Mouse (Mus musculus) ovary, postnatal 14 days (tissue): ENCODE measurements around the gene Gcgr.
"Not testable (repeated sequence)": the region's sequence is repeated elsewhere in the genome, so short reads cannot be mapped to it uniquely, and the experiment has no call there.

ENCODE experiments used
- DNase-seq: peaks from one replicate; pipeline ENCODE4 v3.0.0; 2022; ENCODE audit warnings: low spot score

Gcgr gene

GRCm38 (mm10) chr11:120506899-120507298 lies 23.6 kb upstream of the Gcgr start:
- DNase-seq, result no peak

GRCm38 (mm10) chr11:120507611-120508289 lies 22.7 kb upstream of the Gcgr start:
- DNase-seq, result no peak

DNA sequence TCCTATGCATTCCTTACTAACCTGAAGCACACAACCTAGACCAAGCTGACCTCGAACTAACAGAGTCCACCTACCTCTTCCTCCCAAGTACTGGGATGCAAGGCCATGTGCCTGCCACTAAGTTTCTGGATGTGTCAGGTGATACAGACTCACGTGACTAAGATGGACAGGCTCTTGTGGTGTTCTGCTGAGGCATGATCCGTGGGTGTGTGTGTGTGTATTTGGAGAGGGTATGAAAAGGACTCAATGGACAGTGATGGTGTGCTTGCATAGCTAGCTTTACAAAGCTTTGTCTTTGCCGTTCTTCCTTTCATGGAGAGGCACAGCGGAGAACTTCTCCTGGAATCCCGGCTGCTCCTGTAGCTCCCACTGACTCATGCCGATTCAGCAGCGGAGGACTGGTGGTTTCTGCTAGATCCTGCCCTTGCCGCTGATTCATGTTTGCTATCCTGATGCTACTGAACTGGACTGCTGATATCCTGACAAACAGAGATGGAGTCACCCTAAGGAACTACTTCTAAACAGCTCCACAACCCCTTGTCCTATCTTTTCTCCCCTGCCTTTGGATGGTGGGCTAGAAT lies 22.1 kb upstream of the Gcgr start:
- DNase-seq, result no peak

DNA sequence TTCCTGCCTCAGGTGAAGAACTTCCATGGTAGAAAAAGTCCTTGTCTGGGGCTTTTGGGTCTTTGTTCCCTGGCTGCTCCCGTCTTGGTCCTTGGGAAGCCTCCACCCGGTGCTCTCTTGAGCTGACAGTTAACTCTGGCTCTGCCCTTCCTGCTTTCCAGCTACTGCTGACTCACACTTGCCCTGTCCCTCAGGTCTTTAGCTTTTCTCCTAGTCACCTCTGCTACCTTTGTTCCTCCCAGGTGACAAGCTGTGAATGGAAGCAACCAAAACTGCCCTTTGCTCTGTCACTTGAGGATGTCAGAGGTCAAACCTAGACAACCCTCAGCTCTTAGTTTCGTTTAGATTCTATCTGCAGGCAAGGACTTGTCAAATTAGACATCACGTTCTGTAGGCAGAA lies 20.6 kb upstream of the Gcgr start:
- no peak for DNase-seq

DNA sequence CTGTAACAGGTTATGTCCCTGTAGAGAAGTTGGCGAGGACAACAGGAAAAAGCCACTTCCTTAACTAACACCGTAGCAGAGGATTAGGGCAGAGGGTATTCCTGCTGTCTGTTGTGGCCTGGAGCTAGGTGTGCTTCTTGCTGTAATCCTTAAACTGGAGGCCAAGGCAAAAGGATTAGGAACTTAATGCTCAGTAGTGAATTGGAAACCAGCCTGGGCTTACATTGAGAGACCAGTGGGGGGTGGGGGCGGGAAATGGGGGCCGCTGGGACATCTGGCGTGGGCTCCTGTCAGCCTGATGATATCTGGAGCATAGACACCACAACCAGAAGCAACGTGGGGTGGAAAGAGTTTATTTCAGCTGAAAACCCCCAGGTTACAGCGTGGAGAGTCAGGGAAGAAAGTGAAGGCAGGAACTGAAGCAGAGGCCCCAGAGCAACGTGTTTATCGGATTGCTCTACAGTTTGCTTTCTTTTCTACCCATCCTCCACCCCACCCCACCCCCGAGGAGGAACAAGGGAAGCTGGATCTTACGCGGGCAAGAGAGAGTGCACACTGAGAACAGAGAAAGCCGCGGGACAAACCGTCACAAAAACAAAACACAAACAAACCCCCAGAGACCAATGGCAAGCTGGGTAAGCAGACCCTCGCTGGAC lies 20.0 kb upstream of the Gcgr start:
- no peak for DNase-seq

DNA sequence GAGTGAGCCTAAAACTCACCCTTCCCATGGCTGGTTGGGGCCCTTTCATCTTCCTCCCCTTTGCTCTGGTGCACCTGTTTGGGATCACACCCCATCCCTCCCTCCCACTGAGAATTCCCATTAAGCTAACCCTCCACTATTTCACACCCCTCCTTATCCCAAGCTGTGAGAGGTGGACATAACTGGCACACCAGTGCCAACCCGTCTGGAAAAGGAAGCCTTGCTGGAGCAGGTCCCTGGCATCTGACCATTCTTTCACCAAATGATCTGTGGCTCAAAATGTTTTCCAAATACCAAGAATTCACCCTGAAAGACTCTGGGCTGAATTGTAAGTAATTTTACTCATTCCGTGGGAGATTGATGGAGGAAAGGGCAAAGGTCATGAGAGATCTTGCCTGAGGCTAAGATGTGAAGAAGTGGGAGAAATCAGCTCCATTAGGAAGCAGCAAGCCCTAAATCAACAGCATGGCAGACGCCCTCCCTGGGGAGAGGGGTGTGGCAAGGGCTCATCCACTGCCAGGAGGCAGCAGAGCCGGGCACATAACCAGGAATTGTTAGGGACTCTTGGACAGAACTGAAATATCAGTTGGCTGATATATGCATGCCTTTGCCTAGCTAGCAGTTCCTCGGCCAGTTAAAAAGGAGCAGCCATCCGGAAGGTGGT lies 17.6 kb upstream of the Gcgr start:
- no peak for DNase-seq

DNA sequence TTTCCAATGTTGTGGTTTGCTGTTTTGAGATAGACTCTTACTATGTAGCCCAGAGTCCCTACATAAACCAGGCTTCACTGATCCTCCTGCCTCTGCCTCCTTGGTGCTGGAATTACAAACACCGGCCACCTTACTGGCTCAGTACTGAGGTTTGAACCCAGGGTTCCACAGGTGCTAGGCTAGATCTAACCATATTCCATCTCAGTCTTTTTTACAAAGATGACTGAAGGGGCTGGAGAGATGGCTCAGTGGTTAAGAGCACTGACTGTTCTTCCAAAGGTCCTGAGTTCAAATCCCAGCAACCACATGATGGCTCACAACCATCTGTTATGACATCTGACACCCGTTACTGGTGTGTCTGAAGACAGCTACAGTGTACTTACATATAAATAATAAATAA lies 16.2 kb upstream of the Gcgr start:
- DNase-seq, result not testable (repeated sequence)

DNA sequence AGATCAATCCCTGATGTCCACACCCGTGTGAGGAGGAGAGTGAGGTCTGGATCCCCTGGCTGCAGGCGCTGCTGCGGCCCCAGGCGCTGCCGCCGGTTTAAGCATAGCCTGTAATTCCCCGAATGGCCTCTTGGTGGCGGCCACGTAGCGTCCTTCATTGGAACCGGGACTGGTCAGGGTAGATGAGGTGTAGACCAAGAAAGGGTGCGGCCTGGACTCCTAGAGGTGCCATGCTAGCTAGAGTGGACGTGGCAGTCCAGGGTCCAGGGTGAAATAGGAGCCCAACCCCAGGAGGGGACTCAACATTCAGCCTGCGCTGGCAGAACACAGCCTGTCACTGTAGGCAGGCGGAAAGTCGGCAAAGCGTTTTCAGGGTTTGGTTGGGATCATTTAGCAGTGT lies 14.9 kb upstream of the Gcgr start:
- DNase-seq, result peak; percentile 93

- no peak for DNase-seq
These were observed 13.4 kb upstream of the Gcgr start for GRCm38 (mm10) chr11:120517147-120517546.

DNA sequence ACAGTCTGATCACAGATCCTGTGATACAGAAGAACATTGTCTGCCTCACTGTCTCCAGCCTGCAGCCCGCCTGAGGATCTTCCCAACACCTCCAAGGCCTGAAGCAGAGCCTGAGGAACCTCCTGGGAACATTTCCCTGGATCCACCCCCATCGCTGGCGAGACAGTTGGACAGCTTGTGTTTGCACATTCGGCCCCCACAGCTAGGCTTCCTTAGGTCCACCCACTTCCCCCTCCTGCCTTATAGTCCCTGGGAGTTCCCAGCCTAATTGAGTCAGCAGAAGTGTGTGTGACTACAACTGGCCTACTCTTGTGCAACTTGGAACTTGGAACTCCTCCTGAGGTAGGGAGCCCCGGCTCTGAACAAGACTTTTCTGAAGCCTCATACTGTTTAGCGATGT lies 12.5 kb upstream of the Gcgr start:
- no peak for DNase-seq

GRCm38 (mm10) chr11:120518558-120518957 lies 11.9 kb upstream of the Gcgr start:
- no peak for DNase-seq

- no peak for DNase-seq
These were observed 10.8 kb upstream of the Gcgr start for GRCm38 (mm10) chr11:120519738-120520137.

DNA sequence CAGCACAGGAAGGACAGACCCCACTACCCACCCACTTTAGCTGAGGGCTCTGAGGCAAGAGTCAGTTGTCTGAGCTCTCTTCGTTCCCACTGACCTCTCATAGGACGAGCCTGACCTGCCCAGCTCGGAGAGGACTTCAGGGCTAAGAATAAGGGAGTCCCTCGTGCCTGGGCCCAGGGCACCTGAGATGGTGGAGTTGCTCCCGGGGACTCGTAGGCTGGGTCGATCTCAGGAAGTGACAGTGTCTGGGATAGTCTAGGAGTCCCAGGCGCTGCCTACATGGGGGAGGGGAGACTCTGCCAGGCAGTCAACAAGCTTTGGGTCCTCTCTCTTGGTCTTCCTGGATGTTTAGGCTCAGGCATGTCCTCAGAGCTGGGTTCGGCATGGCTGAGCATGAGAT lies 10.0 kb upstream of the Gcgr start:
- no peak for DNase-seq

DNA sequence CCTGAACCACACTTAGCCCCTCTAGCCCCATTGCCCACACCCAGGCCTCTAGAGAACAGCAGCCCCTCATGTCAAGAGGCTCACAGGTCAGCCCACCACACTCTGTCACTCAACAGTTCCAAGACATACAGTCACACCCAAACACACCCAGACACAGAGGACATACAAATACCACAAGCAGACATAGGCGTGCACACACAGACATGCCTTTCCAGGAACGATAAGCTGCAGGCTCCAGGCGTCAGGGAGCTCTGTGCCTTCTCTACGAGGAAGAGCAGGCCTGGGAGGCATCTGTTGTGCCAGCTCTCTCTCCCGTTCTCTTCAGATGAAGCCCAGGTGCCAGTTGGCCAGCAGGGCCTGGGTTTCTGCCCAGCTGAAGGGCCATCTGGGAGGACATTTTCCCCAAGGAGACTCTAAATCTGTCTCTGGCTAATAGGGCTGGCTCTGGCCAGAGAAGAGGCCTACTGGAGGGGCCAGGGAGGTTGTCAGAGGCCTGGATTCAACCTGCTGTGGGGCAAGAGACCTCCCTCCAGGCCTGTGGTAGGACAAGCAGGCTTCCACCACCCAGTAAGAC lies 9.4 kb upstream of the Gcgr start:
- DNase-seq, result no peak

DNA sequence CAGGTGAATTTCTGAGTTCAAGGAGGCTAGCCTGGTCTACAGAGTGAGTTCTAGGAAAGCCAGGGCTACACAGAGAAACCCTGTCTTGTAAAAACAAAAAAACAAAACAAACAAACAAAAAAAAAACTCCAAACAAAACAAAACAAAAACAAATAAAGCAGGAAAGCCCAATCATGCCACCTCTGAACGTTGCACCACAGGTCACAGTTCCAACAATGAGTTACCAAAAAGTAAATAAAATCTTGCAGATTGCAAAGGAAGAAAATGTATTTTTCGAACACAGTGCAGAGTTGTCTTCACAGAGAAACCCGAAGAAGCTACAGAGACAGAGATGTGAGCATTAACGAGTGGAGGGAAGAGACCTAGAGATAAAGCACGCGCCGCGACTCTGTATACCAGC lies 7.9 kb upstream of the Gcgr start:
- DNase-seq, result no peak

DNA sequence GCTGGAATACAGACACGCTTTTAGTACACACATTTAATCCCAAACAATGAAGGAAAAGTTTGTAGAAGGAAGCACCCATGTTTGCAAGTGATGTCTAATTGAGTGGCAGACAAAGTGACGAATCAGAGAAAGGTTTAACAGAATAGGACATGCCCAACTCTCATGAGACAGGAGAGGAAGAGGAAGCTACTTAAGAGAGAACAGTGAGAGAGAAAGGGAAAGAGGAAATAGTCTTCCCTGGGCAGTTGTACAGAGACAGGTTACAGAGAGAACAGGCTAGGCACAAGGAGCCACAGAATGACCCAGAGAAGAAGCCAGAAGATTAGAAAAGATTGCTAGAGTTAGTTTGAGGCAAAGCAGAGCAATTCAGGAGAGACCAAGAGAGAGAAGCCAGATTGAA lies 4.5 kb upstream of the Gcgr start:
- no peak for DNase-seq

DNA sequence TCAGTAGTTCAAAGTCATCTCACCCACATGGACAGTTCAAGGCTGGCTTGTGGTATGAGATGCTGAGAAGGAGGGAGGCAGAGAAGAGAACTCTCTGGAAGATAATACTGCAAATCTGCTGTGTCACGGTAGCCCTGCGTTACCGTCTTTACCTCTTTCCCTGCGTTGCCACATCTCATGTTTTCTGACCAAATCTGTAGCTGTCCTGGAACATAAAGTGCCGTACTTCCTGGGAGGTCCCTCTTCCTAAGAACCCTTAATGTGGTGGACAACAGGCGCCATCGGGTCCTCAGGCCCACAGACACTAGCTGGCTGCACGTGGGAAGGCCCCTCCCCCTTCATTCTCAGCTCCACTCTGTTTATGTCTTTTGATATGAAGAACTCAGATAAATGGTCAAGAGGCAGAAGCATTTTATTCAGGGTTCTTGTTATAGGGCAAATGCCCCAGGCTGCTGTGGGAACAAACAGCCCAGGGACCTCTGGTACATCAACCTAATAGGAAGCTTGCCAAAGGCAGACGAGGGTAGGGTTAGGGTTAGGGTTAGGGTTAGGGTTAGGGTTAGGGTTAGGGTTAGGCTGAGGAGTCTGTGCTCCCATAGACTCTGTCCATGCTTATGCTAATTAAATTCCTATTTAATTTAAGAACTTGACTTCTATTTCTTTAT lies 2.7 kb upstream of the Gcgr start:
- DNase-seq, result no peak

DNA sequence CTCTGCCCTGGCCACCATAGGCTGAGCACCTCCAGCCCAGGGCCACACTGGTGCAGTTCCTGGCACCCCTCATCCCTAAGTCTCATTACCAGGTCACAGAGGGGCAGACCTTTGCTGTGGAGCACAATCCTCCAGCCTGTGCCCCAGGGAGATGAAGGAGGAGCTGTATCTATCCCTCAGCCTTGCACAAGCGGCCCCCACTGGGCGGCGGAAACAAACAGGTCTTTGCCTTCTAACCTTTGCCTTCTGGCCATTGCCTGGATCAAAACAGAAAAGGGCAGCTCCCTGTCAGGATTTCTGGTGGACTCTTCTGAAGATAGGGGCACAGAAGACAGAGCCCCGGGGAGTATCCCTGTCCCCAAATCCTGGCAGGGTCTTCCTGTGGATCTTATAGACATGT lies 1.6 kb upstream of the Gcgr start:
- DNase-seq, result no peak

GRCm38 (mm10) chr11:120531646-120532045 lies 1.1 kb downstream of the Gcgr start:
- no peak for DNase-seq

- DNase-seq, result no peak
These were observed 3.6 kb downstream of the Gcgr start for GRCm38 (mm10) chr11:120534093-120534492.

DNA sequence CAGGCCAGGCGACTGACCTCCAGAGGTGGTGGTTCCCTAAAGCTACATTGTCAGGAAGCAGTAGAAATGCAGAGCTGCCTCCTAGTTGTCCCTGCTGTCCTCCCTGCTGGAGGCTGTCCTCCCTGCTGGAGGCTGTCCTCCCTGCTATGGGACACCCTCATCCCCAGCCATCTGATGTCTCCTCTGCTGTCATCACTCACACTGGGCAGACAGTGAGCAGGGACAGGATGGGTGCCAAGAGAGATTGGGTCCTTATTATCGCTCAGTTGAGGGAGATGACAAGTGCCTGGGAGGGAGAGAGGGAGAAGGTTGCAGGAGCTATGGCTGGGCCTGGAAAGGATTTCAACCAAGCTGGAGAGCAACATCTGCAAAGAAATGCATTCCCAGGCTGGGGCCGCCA lies 4.6 kb downstream of the Gcgr start:
- DNase-seq, result no peak

DNA sequence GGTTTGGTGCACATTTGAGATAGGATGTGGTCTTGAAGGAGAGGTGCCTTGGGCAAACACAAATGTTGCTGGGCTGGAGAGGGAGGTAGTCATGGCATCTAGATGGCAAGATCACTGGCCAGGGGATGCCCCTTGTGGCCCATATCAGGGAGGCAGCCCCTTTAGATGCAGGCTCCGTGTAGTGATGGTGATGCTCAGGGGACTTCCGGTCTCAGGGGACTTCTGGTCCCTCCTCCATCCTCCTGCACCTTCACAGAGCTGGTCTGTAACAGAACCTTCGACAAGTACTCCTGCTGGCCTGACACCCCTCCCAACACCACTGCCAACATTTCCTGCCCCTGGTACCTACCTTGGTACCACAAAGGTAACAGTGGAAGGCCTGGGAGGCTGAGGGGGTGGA lies 5.3 kb downstream of the Gcgr start:
- DNase-seq, result no peak
